Mouse (Mus musculus): ENCODE measurements around the gene Rps8.
A peak's percentile ranks its signal among the peaks of the same experiment; 100 is the strongest.

Gene Rps8

DNA sequence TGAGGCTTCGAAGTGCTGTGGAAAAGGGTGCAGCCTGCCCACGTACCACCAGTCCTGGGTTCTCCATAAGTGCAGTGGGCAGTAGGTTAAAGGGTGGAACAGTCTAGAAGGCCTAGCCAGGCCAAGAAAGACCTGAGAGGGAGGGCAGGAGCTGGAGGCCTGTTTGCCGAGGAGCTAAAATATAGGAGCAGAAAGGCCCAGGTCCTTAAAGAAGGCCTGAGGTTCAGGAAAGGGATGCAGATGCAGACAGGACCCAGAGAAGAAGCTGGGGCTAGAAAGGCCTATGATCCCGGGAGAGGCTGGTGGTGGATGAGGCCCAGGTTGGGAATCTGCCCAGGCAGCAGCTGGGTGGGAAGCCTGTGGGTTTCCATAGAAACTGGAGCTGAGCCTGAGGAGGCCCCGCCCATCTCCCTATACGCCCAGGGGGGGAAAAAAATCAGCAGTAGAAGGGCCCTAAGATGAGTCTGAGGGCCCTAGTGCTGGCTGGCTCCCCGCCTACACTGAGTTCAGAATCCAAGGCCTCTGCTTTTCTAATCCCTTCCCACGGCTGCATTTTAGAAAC is 30.6 kb downstream of the Rps8 start, which contains the start of gene Btbd19:
Gene Btbd19, minus strand, starts transcription at position 378 of the 562 bp plus-strand sequence.
- peak; percentile 25 for DNase-seq (ENCODE audit: extremely low spot score, low spot score)

- no peak for DNase-seq (ENCODE audit: extremely low spot score, low spot score)
Observed at GRCm38 (mm10) chr4:117124518-117125347, 31.3 kb downstream of the Rps8 start.

- DNase-seq (ENCODE audit: extremely low spot score, low spot score) = no peak
Observed at GRCm38 (mm10) chr4:117124218-117124517, 31.9 kb downstream of the Rps8 start.

DNA sequence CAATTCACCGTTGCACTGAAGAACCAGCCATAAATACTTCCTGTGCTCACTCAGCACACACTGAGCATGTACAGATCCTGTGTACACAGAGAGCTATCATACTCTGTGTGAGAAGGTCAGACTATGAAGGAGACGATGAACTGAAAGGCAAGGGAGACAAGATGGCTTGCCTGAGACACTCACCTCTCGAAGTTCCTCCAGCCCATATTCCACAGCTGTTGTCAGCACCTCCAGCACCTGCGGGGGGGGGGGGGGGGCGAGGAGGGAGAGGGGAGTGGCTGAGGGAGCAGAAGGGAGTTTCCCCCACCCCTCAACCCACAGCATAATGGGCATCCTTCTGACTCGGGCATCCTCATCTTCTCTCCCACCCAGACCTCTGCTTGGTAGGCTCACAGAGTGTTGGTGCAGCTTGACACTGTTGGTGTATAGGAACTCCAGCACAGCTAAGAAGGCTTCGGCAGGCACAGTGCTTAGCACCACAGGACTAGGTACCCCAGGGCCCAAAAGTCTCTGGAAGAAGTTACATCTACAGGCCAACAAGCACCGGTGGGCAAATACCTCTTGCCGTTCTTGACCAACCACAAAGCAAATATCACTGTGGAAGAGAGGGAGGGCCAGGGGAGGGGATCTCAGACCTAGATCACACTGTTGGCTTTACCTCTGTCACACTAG is 32.4 kb downstream of the Rps8 start:
- DNase-seq (ENCODE audit: extremely low spot score, low spot score) = no peak

DNA sequence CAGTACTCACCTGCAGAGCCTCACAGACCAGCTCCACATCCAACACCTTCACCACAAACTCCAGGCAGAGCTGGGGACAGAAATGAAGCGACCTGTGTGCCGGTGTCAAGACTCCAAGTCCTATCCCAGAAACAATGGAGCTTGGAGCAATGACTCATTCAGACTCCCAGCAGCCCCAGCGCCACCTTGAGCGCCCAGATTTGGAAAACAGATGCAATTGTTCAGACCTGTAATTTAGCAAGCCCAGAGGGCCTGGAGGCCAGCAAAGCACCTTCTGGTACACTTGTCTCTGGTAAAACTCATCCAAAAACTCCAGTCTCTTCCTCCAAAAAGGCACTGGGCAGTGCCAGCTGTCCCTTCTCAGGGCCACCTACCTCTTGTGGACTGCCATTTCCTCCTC is 33.8 kb downstream of the Rps8 start:
- DNase-seq (ENCODE audit: extremely low spot score, low spot score) = no peak

DNA sequence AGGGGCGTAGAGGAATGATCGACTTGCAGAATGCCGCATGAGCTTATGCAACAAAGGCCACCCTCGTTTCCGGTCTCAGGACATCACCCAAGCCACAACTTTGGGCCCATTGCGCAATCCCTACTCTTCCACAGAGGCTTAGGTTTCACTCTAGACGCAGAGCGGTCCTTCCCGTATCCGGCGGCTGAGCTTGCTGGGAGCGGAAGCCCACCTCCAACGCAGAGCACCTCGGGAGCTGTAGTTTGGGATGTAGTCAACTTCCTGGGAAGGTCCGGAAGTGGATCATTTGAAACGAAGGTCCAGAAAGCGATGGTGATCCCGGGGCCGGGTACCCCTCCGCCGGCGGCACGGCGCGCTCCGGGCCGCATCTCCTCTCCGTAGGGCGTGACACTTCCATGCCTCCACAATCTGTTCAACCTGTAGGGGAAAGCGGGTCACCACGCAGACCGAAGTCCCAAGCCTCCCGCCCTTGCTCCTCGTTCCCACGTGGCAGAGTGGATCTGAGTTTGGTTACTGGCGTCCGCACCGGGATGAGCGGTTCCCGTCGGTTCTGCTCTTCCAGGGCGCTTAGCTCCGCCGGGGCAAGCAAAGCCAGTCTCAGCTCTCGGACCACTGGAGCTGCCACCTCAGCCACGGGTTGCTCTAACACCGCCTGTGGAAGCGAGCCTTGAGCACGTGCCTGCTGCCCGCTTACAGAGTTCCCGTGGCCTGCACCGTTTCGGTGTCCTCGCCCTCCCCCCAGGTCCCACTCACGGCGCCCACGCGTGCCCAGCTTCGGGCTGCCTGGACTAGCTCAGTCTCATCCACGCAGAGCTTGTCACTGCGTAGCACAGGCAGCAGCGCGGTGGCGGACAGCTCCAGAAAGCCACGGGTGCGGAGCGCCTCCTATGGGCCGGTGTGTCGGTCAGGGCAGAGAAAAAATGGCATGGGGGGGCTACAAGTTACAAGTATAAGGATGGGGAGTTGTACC is 35.3 kb downstream of the Rps8 start:
- peak; percentile 90 for DNase-seq (ENCODE audit: extremely low spot score, low spot score)

DNA sequence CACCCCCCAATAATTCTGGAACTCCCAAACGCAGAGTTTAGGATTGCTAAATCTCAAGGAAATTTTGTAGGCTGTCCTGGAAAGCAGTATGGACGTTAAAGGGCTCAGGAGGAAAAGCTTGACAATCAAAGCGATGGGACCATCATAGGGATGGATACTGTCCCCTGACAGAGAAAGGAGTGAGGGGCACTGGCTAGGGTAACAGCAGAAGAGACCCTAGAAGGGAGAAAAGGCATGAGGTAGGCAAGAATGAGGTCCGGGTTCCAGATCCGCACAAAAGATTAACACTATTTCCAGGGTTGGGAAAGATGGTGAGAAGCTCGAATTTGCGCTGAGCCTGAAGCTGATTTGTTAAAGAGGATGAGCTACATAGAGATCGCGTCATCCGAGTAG is 36.0 kb downstream of the Rps8 start:
- no peak for DNase-seq (ENCODE audit: extremely low spot score, low spot score)

- no peak for DNase-seq (ENCODE audit: extremely low spot score, low spot score)
Observed at GRCm38 (mm10) chr4:117119636-117120035, 36.4 kb downstream of the Rps8 start.

GRCm38 (mm10) chr4:117117931-117118330 is 38.1 kb downstream of the Rps8 start:
- DNase-seq (ENCODE audit: extremely low spot score, low spot score) = no peak

GRCm38 (mm10) chr4:117115592-117115991 is 40.5 kb downstream of the Rps8 start:
- no peak for DNase-seq (ENCODE audit: extremely low spot score, low spot score)

GRCm38 (mm10) chr4:117113237-117113636 is 42.8 kb downstream of the Rps8 start:
- no peak for DNase-seq (ENCODE audit: extremely low spot score, low spot score)

DNA sequence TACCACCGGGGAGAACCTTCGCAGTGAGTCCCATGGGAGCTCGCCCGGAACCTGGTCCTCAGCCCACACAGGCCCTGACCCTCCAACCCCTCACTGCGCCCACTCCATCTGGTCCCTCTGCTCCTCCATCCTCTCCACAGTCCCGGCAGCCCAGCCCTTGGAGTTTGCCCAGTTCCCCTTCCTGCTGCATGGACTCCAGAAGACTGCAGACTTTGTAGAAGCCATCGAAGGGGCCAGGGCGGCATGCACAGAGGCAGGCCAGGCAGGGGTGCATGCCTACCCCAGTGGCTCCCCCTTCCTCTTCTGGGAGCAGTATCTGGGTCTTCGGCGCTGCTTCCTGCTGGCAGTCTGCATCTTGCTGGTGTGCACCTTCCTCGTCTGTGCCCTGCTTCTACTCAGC is 45.1 kb downstream of the Rps8 start:
- no peak for DNase-seq (ENCODE audit: extremely low spot score, low spot score)

GRCm38 (mm10) chr4:117110249-117110648 is 45.8 kb downstream of the Rps8 start:
- DNase-seq (ENCODE audit: extremely low spot score, low spot score) = no peak

DNA sequence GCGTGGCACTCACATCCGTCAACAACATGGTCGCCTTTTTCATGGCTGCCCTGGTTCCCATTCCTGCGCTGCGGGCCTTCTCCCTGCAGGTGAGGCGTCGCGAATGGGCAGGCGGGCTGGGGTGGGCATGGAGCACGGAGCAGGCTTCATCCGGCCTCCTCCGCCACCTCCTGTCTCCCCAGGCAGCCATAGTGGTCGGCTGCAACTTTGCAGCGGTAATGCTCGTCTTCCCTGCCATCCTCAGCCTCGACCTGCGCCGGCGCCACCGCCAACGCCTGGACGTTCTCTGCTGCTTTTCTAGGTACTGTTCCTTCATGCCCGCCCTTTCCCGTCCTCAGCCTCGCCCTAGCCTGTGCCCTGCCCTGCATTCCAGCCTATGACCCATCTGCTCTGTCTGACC is 46.7 kb downstream of the Rps8 start:
- DNase-seq (ENCODE audit: extremely low spot score, low spot score) = no peak

DNA sequence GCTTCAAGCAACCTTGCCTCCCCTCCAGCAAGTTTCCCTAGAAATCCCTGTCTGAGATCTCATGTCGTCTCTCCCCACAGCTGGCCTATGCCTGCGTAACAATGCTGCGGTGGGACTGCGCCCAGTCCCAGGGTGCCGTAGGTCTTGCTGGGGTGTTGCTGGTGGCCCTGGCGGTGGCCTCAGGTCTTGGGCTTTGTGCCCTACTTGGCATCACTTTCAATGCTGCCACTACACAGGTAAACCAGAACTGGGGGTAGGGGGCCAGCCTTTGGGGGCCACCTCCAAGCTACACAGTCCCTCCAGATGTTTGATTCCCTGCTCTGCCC is 47.6 kb downstream of the Rps8 start:
- DNase-seq (ENCODE audit: extremely low spot score, low spot score) = no peak

GRCm38 (mm10) chr4:117107813-117108523 is 48.1 kb downstream of the Rps8 start:
- DNase-seq (ENCODE audit: extremely low spot score, low spot score) = no peak

GRCm38 (mm10) chr4:117105127-117105526 is 50.9 kb downstream of the Rps8 start:
- no peak for DNase-seq (ENCODE audit: extremely low spot score, low spot score)

GRCm38 (mm10) chr4:117104672-117105071 is 51.4 kb downstream of the Rps8 start:
- no peak for DNase-seq (ENCODE audit: extremely low spot score, low spot score)

Measured in neural tube, embryonic 10.5 days (tissue).